Mouse (Mus musculus) E14TG2a.4 (cell line): ENCODE measurements at regions not wholly inside any gene's neighbourhood (a gene's known extent, or its start where the extent isn't known, plus 50 kb on each side); places are given as distances from the start of the nearest gene placed in this dataset.

Experiments
- CTCF ChIP-seq: conservative IDR thresholded peaks from 2 replicates; pipeline ENCODE4 v1.5.1; 2014; ENCODE audit warnings: low read length
- POU5F1 ChIP-seq: IDR thresholded peaks from 2 replicates; pipeline ENCODE4 v1.6.1; 2014; ENCODE audit warnings: low read length, borderline replicate concordance

- TF ChIP-seq CTCF (no peak), POU5F1 (no peak)
Measured at GRCm38 (mm10) chr8:117862318-117862717, 60.6 kb upstream of the Mphosph6 start.
